In genomic region chr10:27007364-27007763, GRCm38 (mm10) we compare ENCODE assay signal across 29 mouse cellular contexts.
DNase-seq lines count a peak whose midpoint lies in the region; ATAC-seq and TF ChIP-seq lines count a peak whose summit lies in the region.
"Had no signal": no experiment of that assay in that cellular context is flagged by ENCODE, and none has a peak within 500 bp of the region (broad histone marks: within the 10 kb centered on the region; RNA-seq: fewer than 3 reads in every experiment).

No protein-coding gene starts in this region.

- H3K9ac ChIP-seq in forebrain, embryonic 13.5 days, result no peak overlapping the region
- no peak overlapping the region for H3K9ac ChIP-seq in forebrain, embryonic 15.5 days (replicated peaks)
- no peak overlapping the region for H3K9ac ChIP-seq in hindbrain, embryonic 14.5 days
- no peak overlapping the region for H3K9ac ChIP-seq in hindbrain, embryonic 11.5 days (ENCODE audit: low read depth, low read length)
- H3K9ac ChIP-seq in neural tube, embryonic 15.5 days (replicated peaks), result no peak overlapping the region
- H3K9ac ChIP-seq in midbrain, postnatal 0 days (replicated peaks; ENCODE audit: low read length, poor library complexity, severe bottlenecking), result no peak overlapping the region
- H3K9ac ChIP-seq: heart, embryonic 12.5 days; limb, embryonic 12.5 days; liver, embryonic 15.5 days; lung, embryonic 15.5 days had no signal

- TF ChIP-seq CTCF in midbrain, postnatal 0 days (IDR thresholded peaks at IDR 0.05), result no peak

- ATAC-seq in forebrain, embryonic 13.5 days, result peak; percentile 33; the same call in 1 of the 2 replicates
- no peak; the same call in 1 of the 2 replicates for ATAC-seq in forebrain, embryonic 15.5 days (replicated peaks)
- peak; percentile 51; the same call in 1 of the 2 replicates for ATAC-seq in hindbrain, embryonic 14.5 days (ENCODE audit: low FRiP score)
- ATAC-seq in hindbrain, embryonic 11.5 days (ENCODE audit: low FRiP score), result no peak
- ATAC-seq in neural tube, embryonic 15.5 days (ENCODE audit: low FRiP score), result peak; percentile 69; the same call in 1 of the 2 replicates
- ATAC-seq in midbrain, postnatal 0 days (ENCODE audit: low FRiP score), result peak; percentile 47; the same call in 1 of the 2 replicates
- ATAC-seq: intestine, postnatal 0 days; Patski had no signal

- H3K27me3 ChIP-seq in forebrain, embryonic 13.5 days, result no peaks in the 10 kb centered on the region
- no peaks in the 10 kb centered on the region for H3K27me3 ChIP-seq in forebrain, embryonic 15.5 days
- H3K27me3 ChIP-seq in hindbrain, embryonic 14.5 days (ENCODE audit: control insufficient read depth, insufficient read depth, low read length), result no peaks in the 10 kb centered on the region
- H3K27me3 ChIP-seq in hindbrain, embryonic 11.5 days (ENCODE audit: control insufficient read depth, insufficient read depth, low read length), result no peaks in the 10 kb centered on the region
- no peaks in the 10 kb centered on the region for H3K27me3 ChIP-seq in neural tube, embryonic 15.5 days (replicated peaks)
- no peaks in the 10 kb centered on the region for H3K27me3 ChIP-seq in midbrain, postnatal 0 days (ENCODE audit: insufficient read depth, low read length)
- H3K27me3 ChIP-seq: heart, embryonic 12.5 days; limb, embryonic 12.5 days; liver, embryonic 15.5 days; lung, embryonic 15.5 days; Patski had no signal

- no peak overlapping the region for H3K27ac ChIP-seq in forebrain, embryonic 13.5 days
- no peak overlapping the region for H3K27ac ChIP-seq in forebrain, embryonic 15.5 days (replicated peaks)
- H3K27ac ChIP-seq in hindbrain, embryonic 14.5 days, result no peak overlapping the region
- H3K27ac ChIP-seq in hindbrain, embryonic 11.5 days (ENCODE audit: low read depth, low read length), result no peak overlapping the region
- no peak overlapping the region for H3K27ac ChIP-seq in neural tube, embryonic 15.5 days (replicated peaks)
- no peak overlapping the region for H3K27ac ChIP-seq in midbrain, postnatal 0 days (ENCODE audit: low read depth, low read length)
- H3K27ac ChIP-seq: gastrocnemius, adult 2 months; heart, adult 2 months; left cerebral cortex, adult 2 months; limb, embryonic 12.5 days; liver, embryonic 15.5 days; lung, embryonic 15.5 days had no signal

- no peak overlapping the region for H3K4me2 ChIP-seq in forebrain, embryonic 13.5 days
- no peak overlapping the region for H3K4me2 ChIP-seq in forebrain, embryonic 15.5 days (replicated peaks)
- no peak overlapping the region for H3K4me2 ChIP-seq in hindbrain, embryonic 14.5 days (replicated peaks)
- H3K4me2 ChIP-seq in hindbrain, embryonic 11.5 days (replicated peaks; ENCODE audit: low read depth, low read length), result no peak overlapping the region
- H3K4me2 ChIP-seq in neural tube, embryonic 15.5 days, result no peak overlapping the region
- H3K4me2 ChIP-seq in midbrain, postnatal 0 days (ENCODE audit: low read depth, low read length, poor library complexity, severe bottlenecking), result no peak overlapping the region
- H3K4me2 ChIP-seq: heart, embryonic 12.5 days; limb, embryonic 12.5 days; liver, embryonic 15.5 days; lung, embryonic 15.5 days had no signal

- no peaks in the 10 kb centered on the region for H3K9me3 ChIP-seq in forebrain, embryonic 13.5 days (replicated peaks)
- no peaks in the 10 kb centered on the region for H3K9me3 ChIP-seq in forebrain, embryonic 15.5 days
- no peaks in the 10 kb centered on the region for H3K9me3 ChIP-seq in hindbrain, embryonic 14.5 days (ENCODE audit: control insufficient read depth, low read length)
- H3K9me3 ChIP-seq in hindbrain, embryonic 11.5 days (ENCODE audit: control insufficient read depth, low read length), result no peaks in the 10 kb centered on the region
- no peaks in the 10 kb centered on the region for H3K9me3 ChIP-seq in neural tube, embryonic 15.5 days (replicated peaks)
- H3K9me3 ChIP-seq in midbrain, postnatal 0 days (ENCODE audit: low read length), result no peaks in the 10 kb centered on the region
- H3K9me3 ChIP-seq: G1E; heart, embryonic 12.5 days; limb, embryonic 12.5 days; liver, embryonic 15.5 days; lung, embryonic 15.5 days had no signal

- no peaks in the 10 kb centered on the region for H3K4me1 ChIP-seq in forebrain, embryonic 13.5 days
- H3K4me1 ChIP-seq in forebrain, embryonic 15.5 days, result no peaks in the 10 kb centered on the region
- H3K4me1 ChIP-seq in hindbrain, embryonic 14.5 days (replicated peaks; ENCODE audit: control insufficient read depth, insufficient read depth, low read length), result no peaks in the 10 kb centered on the region
- H3K4me1 ChIP-seq in hindbrain, embryonic 11.5 days (replicated peaks; ENCODE audit: control insufficient read depth, insufficient read depth, low read length), result no peaks in the 10 kb centered on the region
- H3K4me1 ChIP-seq in neural tube, embryonic 15.5 days, result no peaks in the 10 kb centered on the region
- H3K4me1 ChIP-seq in midbrain, postnatal 0 days (ENCODE audit: insufficient read depth, low read length), result no peaks in the 10 kb centered on the region; the same call in 1 of the 2 replicates
- H3K4me1 ChIP-seq: heart, embryonic 12.5 days; liver, embryonic 15.5 days; lung, embryonic 15.5 days had no signal

- DNase-seq in hindbrain, embryonic 14.5 days (ENCODE audit: low spot score), result no peak
- DNase-seq in hindbrain, embryonic 11.5 days (ENCODE audit: low spot score), result no peak
- DNase-seq in neural tube, embryonic 10.5 days (ENCODE audit: extremely low spot score, low spot score), result no peak
- peak; percentile 48 for DNase-seq in midbrain, postnatal 0 days (ENCODE audit: low spot score)
- no peak for DNase-seq in heart, adult 11 months
- DNase-seq: adrenal gland, postnatal 10 days; cerebellum, adult 11-12 months; cerebellum, postnatal 10 days; gastrocnemius, adult 2 months; gastrocnemius, postnatal 36 days; heart, adult 2 months; heart, postnatal 4 days; kidney, postnatal 25 days; lung, postnatal 36 days; right cerebral cortex, adult 18-20 months; spleen, adult 18-20 months; thymus, postnatal 14 days had no signal

- no peak overlapping the region for H3K4me3 ChIP-seq in forebrain, embryonic 13.5 days
- H3K4me3 ChIP-seq in forebrain, embryonic 15.5 days, result no peak overlapping the region
- H3K4me3 ChIP-seq in hindbrain, embryonic 14.5 days (replicated peaks; ENCODE audit: low read length), result no peak overlapping the region
- no peak overlapping the region for H3K4me3 ChIP-seq in hindbrain, embryonic 11.5 days (ENCODE audit: low read depth, low read length)
- no peak overlapping the region for H3K4me3 ChIP-seq in neural tube, embryonic 15.5 days (replicated peaks)
- H3K4me3 ChIP-seq in midbrain, postnatal 0 days (ENCODE audit: low read depth, low read length), result no peak overlapping the region
- H3K4me3 ChIP-seq: erythroblast, embryonic 14.5 days; gastrocnemius, adult 2 months; heart, adult 2 months; heart, embryonic 12.5 days; left cerebral cortex, adult 2 months; limb, embryonic 12.5 days; liver, embryonic 15.5 days; lung, embryonic 15.5 days had no signal

- 64% methylated on average over 2 of the region's 2 CpGs for WGBS in forebrain, embryonic 13.5 days
- WGBS in forebrain, embryonic 15.5 days, result 57% methylated on average over 2 of the region's 2 CpGs
- 66% methylated on average over 2 of the region's 2 CpGs for WGBS in hindbrain, embryonic 14.5 days
- WGBS in hindbrain, embryonic 11.5 days, result 80% methylated on average over 2 of the region's 2 CpGs
- WGBS in neural tube, embryonic 15.5 days, result 54% methylated on average over 2 of the region's 2 CpGs
- 24% methylated on average over 2 of the region's 2 CpGs for WGBS in midbrain, postnatal 0 days

- no peaks in the 10 kb centered on the region for H3K36me3 ChIP-seq in forebrain, embryonic 13.5 days (ENCODE audit: poor library complexity, severe bottlenecking)
- no peaks in the 10 kb centered on the region for H3K36me3 ChIP-seq in forebrain, embryonic 15.5 days
- H3K36me3 ChIP-seq in hindbrain, embryonic 14.5 days (replicated peaks; ENCODE audit: control insufficient read depth, insufficient read depth), result no peaks in the 10 kb centered on the region
- H3K36me3 ChIP-seq in hindbrain, embryonic 11.5 days (ENCODE audit: control insufficient read depth, insufficient read depth, low read length), result no peaks in the 10 kb centered on the region
- no peaks in the 10 kb centered on the region for H3K36me3 ChIP-seq in neural tube, embryonic 15.5 days
- no peaks in the 10 kb centered on the region for H3K36me3 ChIP-seq in midbrain, postnatal 0 days (ENCODE audit: insufficient read depth, low read length)
- H3K36me3 ChIP-seq: G1E; heart, embryonic 12.5 days; limb, embryonic 12.5 days; liver, embryonic 15.5 days; lung, embryonic 15.5 days had no signal

Comparison
In these comparisons a context has a peak if more than half of its experiments do, and no peak if none do; other contexts are left out.
1. ATAC-seq: peak in forebrain, embryonic 13.5 days (single experiment), hindbrain, embryonic 14.5 days (single experiment), neural tube, embryonic 15.5 days (single experiment) and midbrain, postnatal 0 days (single experiment); none in forebrain, embryonic 15.5 days (single experiment) and hindbrain, embryonic 11.5 days (single experiment).